Mouse (Mus musculus) thymus, adult 18-20 months (tissue): Measurements from ENCODE around the gene Rps6ka5.
A peak's percentile ranks its signal among the peaks of the same experiment; 100 is the strongest.

Source experiments
- DNase-seq, 2 experiments: peaks; one replicate each; pipeline ENCODE4 v3.0.0; 2022; ENCODE audit warnings: mixed read lengths in 2 of 2

Gene Rps6ka5

GRCm38 (mm10) chr12:100724606-100725457 is 2.0 kb downstream of the Rps6ka5 start:
- DNase-seq: peak; percentile 100

GRCm38 (mm10) chr12:100724182-100724581 is 2.6 kb downstream of the Rps6ka5 start:
- DNase-seq: no peak

- no peak for DNase-seq
These were observed 6.0 kb downstream of the Rps6ka5 start for GRCm38 (mm10) chr12:100720801-100721200.

GRCm38 (mm10) chr12:100717446-100717845 is 9.3 kb downstream of the Rps6ka5 start:
- DNase-seq: no peak

GRCm38 (mm10) chr12:100716969-100717368 is 9.8 kb downstream of the Rps6ka5 start:
- no peak for DNase-seq

- DNase-seq: peak in 1 of 2 experiments; percentile 14
These were observed 15.0 kb downstream of the Rps6ka5 start for GRCm38 (mm10) chr12:100711819-100712218.

- peak; percentile 13 to 35 for DNase-seq
These were observed 15.6 kb downstream of the Rps6ka5 start for GRCm38 (mm10) chr12:100711116-100711691.

- DNase-seq: no peak
These were observed 16.4 kb downstream of the Rps6ka5 start for GRCm38 (mm10) chr12:100710432-100710831.

- DNase-seq: no peak
These were observed 19.5 kb downstream of the Rps6ka5 start for GRCm38 (mm10) chr12:100707312-100707711.

GRCm38 (mm10) chr12:100705057-100705722 is 21.6 kb downstream of the Rps6ka5 start:
- no peak for DNase-seq

- DNase-seq: no peak
These were observed 28.8 kb downstream of the Rps6ka5 start for GRCm38 (mm10) chr12:100698019-100698418.

- no peak for DNase-seq
These were observed 30.2 kb downstream of the Rps6ka5 start for GRCm38 (mm10) chr12:100696621-100697020.

- DNase-seq: no peak
These were observed 31.5 kb downstream of the Rps6ka5 start for GRCm38 (mm10) chr12:100695252-100695651.

- DNase-seq: no peak
These were observed 34.6 kb downstream of the Rps6ka5 start for GRCm38 (mm10) chr12:100692208-100692607.

- no peak for DNase-seq
These were observed 36.3 kb downstream of the Rps6ka5 start for GRCm38 (mm10) chr12:100690444-100690843.

GRCm38 (mm10) chr12:100688177-100688576 is 38.6 kb downstream of the Rps6ka5 start:
- no peak for DNase-seq

- no peak for DNase-seq
These were observed 39.8 kb downstream of the Rps6ka5 start for GRCm38 (mm10) chr12:100687001-100687400.

- DNase-seq: peak; percentile 21 to 38
These were observed 45.0 kb downstream of the Rps6ka5 start for GRCm38 (mm10) chr12:100681752-100682151.

GRCm38 (mm10) chr12:100681241-100681640 is 45.5 kb downstream of the Rps6ka5 start:
- DNase-seq: no peak

GRCm38 (mm10) chr12:100680676-100681075 is 46.1 kb downstream of the Rps6ka5 start:
- no peak for DNase-seq

GRCm38 (mm10) chr12:100670647-100671199 is 56.1 kb downstream of the Rps6ka5 start:
- no peak for DNase-seq

GRCm38 (mm10) chr12:100665294-100665693 is 61.5 kb downstream of the Rps6ka5 start:
- DNase-seq: no peak

GRCm38 (mm10) chr12:100660076-100660475 is 66.7 kb downstream of the Rps6ka5 start:
- no peak for DNase-seq
